Mouse (Mus musculus) spleen, adult 2 months (tissue): ENCODE results near the gene Wwtr1. TPM values are rescaled to one million over a fixed set of nuclear protein-coding genes. Genes with fewer than 3 reads are reported as not detected.

Source experiments
- DNase-seq, 2 experiments: peaks; one replicate each; pipeline versions ENCODE4 v3.0.0 to v3.0.0-alpha.2; 2012 to 2021; ENCODE audit warnings: low spot score in 2 of 2, low read depth in 1 of 2
- H3K27ac ChIP-seq: fragments of 200-500 bp; 2 replicates; pipeline ENCODE4 v1.5.1; 2012; ENCODE audit warnings: low read length, inconsistent platforms; ENCODE audit not compliant: insufficient read depth
- H3K27me3 ChIP-seq: fragments of 200-500 bp; 2 replicates; pipeline ENCODE4 v1.6.1; 2012; ENCODE audit warnings: mild to moderate bottlenecking, moderate library complexity, low read length, inconsistent platforms; ENCODE audit not compliant: control insufficient read depth, insufficient read depth
- H3K36me3 ChIP-seq: fragments of 200-500 bp; 2 replicates; pipeline ENCODE4 v1.6.1; 2012; ENCODE audit warnings: mild to moderate bottlenecking, low read length, inconsistent platforms; ENCODE audit not compliant: control insufficient read depth, insufficient read depth
- H3K4me1 ChIP-seq: fragments of 200-500 bp; 2 replicates; pipeline ENCODE4 v1.6.1; 2011; ENCODE audit warnings: inconsistent platforms; ENCODE audit not compliant: control insufficient read depth, insufficient read depth, insufficient read length
- H3K4me3 ChIP-seq: fragments of 200-500 bp; 2 replicates; pipeline ENCODE4 v1.5.1; 2011; ENCODE audit warnings: mild to moderate bottlenecking, inconsistent platforms; ENCODE audit not compliant: insufficient read depth, insufficient read length; ENCODE audit errors: extremely low read depth
- CTCF ChIP-seq: fragments of 200-500 bp; IDR thresholded peaks from 2 replicates; pipeline ENCODE4 v1.5.1; 2011; ENCODE audit warnings: mild to moderate bottlenecking, inconsistent platforms; ENCODE audit not compliant: insufficient read depth, insufficient read length, insufficient replicate concordance; ENCODE audit errors: extremely low read depth
- POLR2A ChIP-seq: fragments of 200-500 bp; IDR thresholded peaks from 2 replicates; pipeline ENCODE4 v1.6.1; 2011; ENCODE audit warnings: low read depth, low read length, inconsistent platforms
- WGBS: fragments of 180-500 bp; shearing (Covaris S2); methylation state at CpG from one replicate; pipeline ENCODE4 v1.1.7; 2018; 5-methylcytosine and 5-hydroxymethylcytosine counted together
- polyA plus RNA-seq: library from polyadenylated mRNA; depleted of rRNA; stranded (reverse); fragments of >200 nt; gene quantifications from 2 replicates; pipeline ENCODE4 v1.2.3, GENCODE M21; 2012

Wwtr1 gene
- polyA plus RNA-seq, 1 experiment: 3.8 TPM

DNA sequence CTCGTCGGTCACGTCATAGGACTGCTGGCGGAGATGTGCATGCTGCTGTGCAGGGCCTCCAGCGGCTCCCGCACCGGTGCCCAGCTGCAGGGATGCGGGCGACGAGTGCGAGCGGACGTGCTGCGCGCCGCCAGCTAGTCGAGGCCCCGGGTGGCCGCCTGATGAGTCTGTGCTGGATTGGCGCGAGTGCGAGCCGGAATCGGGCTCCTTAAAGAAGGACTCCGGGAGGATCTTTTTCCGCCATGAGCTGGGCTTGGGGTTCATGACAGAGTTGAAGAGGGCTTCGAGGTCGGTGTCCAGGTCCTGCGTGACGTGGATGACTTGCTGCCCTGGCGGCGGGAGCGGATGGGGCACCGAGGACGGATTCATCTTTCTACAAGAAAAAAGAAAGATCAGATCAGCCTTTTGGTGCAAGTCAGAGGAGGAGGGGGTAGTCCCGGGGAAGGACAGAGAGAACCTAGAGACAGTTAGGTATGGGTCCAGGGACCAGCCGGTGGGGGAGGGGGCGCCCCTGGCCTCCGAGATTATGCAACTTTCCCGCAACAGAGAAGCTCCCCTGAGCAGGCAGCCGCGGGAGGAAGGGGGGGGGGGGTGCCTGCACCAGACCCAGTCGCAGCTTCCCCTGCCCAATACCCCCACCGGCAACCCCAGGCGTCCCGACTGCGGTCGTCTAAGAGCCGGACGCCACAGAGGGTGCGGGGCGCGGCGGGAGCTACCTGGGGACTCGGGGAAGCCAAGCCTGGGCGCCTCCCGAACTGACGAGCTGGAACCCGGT lies 638 bp downstream of the Wwtr1 start:
- peaks cover 17% of the 10 kb centered on the region for H3K27me3 ChIP-seq
- TF ChIP-seq POLR2A: no peak
- no peak for TF ChIP-seq CTCF
- H3K4me1 ChIP-seq: no peaks in the 10 kb centered on the region
- H3K4me3 ChIP-seq: peak overlapping the region; percentile 31
- peak overlapping the region; percentile 84; the same call in 1 of the 2 replicates for H3K27ac ChIP-seq
- no peaks in the 10 kb centered on the region for H3K36me3 ChIP-seq
- 4% methylated on average over 59 of the region's 59 CpGs for WGBS
- no peak for DNase-seq

DNA sequence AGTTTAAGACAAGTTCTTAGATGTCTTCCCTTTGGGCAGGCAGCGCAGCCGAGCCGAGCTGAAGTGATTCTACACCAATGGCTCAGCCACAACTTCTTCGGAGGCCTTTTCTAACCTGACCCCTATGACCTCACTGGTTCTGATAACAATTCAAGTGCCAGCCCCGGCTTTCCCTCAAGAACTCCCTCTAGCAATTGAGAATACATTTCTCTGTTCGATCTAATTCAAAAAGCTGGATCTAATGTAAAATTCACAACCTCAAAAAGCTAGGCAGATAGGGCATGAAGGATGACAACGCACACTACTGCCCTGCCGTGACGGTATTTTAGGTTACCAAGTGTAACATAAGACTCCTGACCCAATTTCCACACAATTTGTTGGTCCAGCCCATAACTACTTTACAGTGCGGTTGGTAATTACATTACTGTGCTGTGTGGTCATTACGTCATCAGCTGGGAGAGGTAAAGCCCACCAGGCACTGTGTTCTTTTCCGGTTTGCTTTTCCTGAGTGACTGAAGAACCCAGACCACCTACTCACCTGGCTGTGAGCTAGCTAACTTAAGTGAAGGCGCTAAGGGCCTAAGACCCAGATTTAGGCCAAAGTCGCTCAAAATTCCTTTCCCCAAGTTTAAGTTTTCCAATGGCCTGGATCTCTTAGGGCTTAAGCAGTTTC lies 1.7 kb downstream of the Wwtr1 start:
- no peak for DNase-seq
- Histone ChIP-seq H3K27ac (no peak overlapping the region), H3K4me3 (no peak overlapping the region; the same call in 1 of the 2 replicates), H3K36me3 (no peaks in the 10 kb centered on the region), H3K27me3 (peaks cover 17% of the 10 kb centered on the region), H3K4me1 (no peaks in the 10 kb centered on the region)
- TF ChIP-seq CTCF: no peak
- no peak for TF ChIP-seq POLR2A
- WGBS: 45% methylated on average over 14 of the region's 14 CpGs

DNA sequence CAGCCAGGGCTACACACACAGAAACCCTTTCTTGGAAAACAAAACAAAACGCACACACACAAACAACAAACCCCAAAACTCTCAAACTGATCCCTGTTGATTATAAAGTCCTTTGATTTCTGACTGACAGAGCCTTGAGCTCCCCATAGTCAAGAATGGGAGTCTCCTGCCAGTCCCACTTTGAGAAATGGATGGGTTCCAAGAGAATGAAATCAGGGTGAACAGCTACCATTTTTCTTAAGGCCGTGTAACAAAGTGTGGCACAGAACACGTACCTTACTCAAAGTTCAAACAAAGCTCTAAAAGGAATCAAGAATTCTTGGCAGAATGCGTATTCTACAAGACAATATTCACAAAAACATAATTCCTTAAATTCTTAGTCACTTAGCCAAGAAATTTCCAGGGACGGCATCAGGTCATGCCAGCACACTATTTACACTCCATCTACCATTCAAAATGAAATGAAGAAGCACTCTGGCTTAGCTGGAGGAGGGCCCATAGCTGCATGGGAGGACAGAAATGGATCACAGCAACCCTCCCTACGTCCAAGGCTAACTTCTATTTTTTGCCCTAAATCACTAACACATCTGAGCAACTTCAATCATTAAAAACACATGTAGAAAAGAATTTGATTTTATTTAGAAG lies 3.3 kb downstream of the Wwtr1 start:
- 81% methylated on average over 6 of the region's 6 CpGs for WGBS
- no peak for DNase-seq
- H3K27me3 ChIP-seq: peaks cover 17% of the 10 kb centered on the region
- H3K4me3 ChIP-seq: no peak overlapping the region
- no peak overlapping the region for H3K27ac ChIP-seq
- H3K36me3 ChIP-seq: no peaks in the 10 kb centered on the region
- no peaks in the 10 kb centered on the region for H3K4me1 ChIP-seq
- no peak for TF ChIP-seq POLR2A
- no peak for TF ChIP-seq CTCF

DNA sequence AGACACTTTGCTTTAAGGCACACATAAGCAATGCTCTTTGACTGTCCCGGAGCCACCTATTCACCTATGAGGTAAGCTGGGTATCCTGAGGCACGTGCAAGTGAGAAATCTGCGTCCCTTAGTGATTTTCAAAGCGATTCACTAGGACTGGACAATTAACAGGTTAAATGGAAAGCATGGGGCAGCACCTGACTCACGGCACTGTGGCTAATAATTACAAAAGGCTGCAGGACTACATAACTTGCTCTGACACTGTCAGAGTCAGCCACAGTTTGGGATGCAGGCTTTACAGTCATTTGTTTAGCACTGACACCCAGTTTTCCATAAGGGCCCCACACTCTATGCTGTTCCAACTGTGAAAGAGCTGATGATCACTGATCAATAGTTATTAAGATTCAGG lies 9.1 kb downstream of the Wwtr1 start:
- WGBS: 88% methylated on average over 5 of the region's 5 CpGs
- Histone ChIP-seq H3K4me3 (no peak overlapping the region), H3K27ac (no peak overlapping the region), H3K27me3 (no peaks in the 10 kb centered on the region), H3K36me3 (no peaks in the 10 kb centered on the region), H3K4me1 (no peaks in the 10 kb centered on the region)
- TF ChIP-seq CTCF: no peak
- no peak for TF ChIP-seq POLR2A
- DNase-seq: no peak

DNA sequence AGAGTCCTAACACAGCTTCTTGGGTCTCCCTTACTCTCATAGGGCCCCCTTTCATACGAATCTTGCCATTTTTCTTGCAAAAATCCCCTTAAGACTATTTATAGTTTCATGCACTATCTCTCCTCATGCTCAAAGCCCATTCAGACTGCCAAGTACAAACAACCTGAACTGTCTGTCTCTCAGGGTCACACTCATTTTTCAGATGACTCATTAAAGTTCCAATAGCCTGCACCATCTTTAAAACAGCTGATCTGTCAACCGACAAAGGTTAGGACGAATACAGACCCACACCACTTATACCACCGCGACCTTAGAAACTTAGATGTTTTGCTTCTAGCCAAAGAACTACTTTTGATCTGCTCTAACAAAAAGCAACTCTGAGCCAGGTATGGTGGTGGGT lies 12.1 kb downstream of the Wwtr1 start:
- TF ChIP-seq CTCF: no peak
- no peak for TF ChIP-seq POLR2A
- no peak for DNase-seq
- no peak overlapping the region for H3K27ac ChIP-seq
- no peak overlapping the region for H3K4me3 ChIP-seq
- H3K27me3 ChIP-seq: no peaks in the 10 kb centered on the region; the same call in 1 of the 2 replicates
- no peaks in the 10 kb centered on the region for H3K4me1 ChIP-seq
- WGBS: 81% methylated on average over 5 of the region's 5 CpGs
- no peaks in the 10 kb centered on the region for H3K36me3 ChIP-seq

DNA sequence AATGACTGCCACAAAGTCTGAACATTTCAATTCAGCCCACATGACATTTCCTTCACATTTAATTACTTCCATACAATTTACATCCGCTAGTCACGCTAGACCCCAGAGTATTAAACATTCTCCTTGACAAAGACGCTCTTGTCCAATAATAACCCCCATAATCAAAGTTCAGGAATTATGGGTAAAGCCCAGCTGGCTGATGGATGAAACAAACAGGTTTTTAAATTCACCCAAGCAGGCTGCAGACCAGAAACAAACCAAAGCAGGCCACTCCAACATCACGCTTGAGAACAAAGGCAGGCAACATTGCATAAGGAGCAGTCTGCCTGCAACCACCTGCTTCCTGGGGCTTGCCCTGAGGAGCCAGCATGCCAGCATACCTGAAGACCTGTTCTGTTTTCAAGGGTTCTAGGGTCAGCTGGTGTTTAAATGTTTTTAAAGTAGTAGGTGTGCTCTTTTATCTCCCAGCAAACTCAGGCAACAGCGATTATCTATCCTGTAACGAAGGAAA lies 12.7 kb downstream of the Wwtr1 start:
- no peaks in the 10 kb centered on the region; the same call in 1 of the 2 replicates for H3K27me3 ChIP-seq
- TF ChIP-seq CTCF (no peak), POLR2A (no peak)
- no peak for DNase-seq
- H3K4me3 ChIP-seq: no peak overlapping the region
- no peaks in the 10 kb centered on the region for H3K4me1 ChIP-seq
- no peak overlapping the region for H3K27ac ChIP-seq
- 84% methylated on average over 6 of the region's 6 CpGs for WGBS
- H3K36me3 ChIP-seq: no peaks in the 10 kb centered on the region
